Mouse (Mus musculus) embryonic fibroblast, embryonic 13.5 days (primary cell): ENCODE measurements around the gene Kif1c.

ENCODE experiments used
- CTCF ChIP-seq: IDR thresholded peaks from 2 replicates; pipeline ENCODE4 v1.5.1; 2011; ENCODE audit warnings: mild to moderate bottlenecking, control low read depth, low read length, moderate library complexity, borderline replicate concordance; ENCODE audit not compliant: insufficient read depth
- POLR2A ChIP-seq: IDR thresholded peaks from 2 replicates; pipeline ENCODE4 v1.6.1; 2011; ENCODE audit warnings: low read depth, mild to moderate bottlenecking, control low read depth, low read length, moderate library complexity

- TF ChIP-seq POLR2A = no peak
- no peak for TF ChIP-seq CTCF
Measured at GRCm38 (mm10) chr11:70753146-70753545, 52.8 kb downstream of the Kif1c start.
